Mouse (Mus musculus): ENCODE results near the gene Cisd3.
"Not testable (repeated sequence)": the region's sequence is repeated elsewhere in the genome, so short reads cannot be mapped to it uniquely, and the experiment has no call there.

Cisd3 gene

DNA sequence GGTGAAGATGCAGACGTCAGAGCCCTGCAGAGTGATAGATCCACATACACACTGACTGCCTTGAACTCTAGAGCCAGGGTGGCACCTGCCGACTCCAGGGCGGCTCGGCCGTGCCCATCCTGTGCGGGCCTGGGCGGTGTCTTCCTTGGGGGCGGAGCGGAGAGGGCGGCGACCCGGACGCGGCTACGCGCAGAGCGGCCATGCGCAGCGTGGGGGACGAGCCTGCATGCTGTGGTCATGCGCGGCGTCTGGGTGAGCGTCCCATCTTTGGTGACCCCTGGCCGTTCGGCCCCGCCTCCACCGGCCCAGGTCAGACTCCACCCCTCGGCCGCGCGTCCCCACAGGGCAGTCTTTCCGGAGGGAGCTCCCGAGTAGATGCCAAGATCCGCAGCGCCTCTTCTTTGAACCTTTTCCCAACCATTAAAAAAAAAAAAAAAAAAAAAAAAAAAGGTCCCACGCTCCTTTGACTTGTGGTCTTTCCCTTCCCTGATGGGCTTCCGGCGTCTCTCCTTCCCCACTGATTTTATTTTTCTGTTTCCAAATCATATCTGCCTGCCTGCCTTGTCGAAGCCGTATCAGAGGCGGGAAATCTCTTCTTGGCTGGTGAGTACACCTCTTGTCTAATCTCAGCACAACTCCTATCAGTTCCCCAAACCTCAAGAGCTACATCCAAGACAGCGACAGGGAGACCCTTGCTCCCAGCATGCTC is at the start of gene Cisd3:
TSS of gene Cisd3 (plus strand) at position 214 of the 709 bp plus-strand sequence.
- DNase-seq: peak; percentile 98

DNA sequence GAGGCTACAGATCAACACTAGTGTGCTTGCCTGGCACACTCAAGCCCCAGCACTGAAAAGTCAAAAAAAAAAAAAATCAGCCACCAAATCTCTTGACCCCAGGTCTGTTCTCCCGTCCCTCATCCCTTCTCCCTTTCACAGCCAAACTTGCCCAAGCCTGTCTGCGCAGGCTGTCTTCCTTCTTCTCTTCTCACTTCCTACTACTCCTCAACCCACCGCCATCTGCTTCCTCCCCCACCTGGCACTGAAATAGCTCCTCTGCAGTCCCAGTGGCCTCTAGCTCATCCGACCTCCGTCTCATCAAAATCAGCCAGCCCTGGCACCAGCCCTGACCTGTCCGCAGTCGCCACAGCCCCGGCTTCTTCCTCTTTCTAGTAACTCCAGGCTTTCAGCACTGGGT is 44.0 kb upstream of the Cisd3 start:
- DNase-seq: no peak

DNA sequence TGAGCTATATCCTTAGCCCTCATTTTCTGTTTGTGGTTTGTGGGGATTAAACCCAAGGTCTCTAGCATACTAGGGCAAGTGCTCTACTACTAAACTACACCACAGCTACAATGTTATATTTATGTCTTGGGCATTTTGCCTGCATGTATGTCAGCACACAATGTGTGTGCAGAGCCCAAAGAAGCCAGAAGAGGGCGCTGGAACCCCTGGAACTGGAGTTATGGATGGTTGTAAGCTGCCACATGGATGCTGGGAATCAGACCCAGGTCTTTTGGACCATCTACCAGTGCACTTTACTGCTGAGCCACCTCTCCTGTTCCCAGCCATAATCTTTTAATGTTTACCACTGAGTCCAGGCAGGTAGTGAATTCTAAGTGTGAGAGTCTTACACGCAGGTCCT is 42.9 kb upstream of the Cisd3 start:
- no peak for DNase-seq

DNA sequence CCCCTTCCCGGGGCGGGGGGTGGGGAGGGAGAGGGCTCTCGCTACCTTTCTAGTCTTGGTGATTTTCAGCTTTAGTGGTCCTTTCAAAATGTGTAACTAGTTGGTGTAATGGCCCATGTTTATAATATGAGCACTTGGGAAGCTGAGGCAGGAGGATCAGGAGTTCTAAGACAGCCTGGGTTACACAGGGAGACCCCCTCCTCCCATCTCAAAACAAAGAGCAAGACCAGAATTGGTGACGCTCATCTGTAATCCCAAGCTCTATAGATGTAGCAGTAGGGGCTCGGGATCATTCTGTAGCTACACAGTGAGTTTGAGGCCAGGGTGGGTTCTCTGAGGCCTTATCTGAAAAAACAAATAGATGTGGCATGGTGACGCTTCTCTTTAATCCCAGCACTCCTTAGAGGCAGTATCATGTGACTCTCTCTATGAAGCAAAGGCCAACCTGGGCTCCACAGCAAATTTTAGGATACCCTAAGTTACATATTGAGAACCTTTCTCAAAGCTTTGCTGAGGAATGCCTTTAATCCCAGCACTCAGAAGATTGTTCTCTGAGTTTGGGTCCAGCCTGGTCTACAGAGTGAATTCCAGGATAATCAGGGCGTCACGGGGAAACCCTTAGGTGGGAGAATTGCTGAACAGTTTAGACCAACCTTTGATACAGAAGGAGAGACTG is 42.1 kb upstream of the Cisd3 start:
- DNase-seq: no peak

DNA sequence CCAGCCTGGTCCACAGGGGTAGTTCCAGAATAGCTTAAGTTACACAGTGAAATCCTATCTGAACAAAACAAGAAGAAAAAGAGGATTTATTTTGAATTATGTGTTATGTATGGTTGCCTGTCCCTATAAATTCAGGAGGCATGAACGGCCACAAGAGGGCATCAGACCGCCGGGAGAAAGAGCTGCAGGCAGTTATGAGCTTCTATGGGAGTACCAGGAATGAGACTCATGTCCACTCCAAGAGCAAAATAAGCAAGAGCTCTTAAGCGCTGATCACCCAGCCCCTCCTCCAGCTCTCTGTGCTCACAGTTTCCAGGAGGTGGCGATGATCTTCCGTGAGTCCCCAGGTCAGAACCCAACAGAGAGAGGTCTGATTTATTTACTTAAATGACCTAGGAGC is 40.8 kb upstream of the Cisd3 start:
- DNase-seq: peak; percentile 73

DNA sequence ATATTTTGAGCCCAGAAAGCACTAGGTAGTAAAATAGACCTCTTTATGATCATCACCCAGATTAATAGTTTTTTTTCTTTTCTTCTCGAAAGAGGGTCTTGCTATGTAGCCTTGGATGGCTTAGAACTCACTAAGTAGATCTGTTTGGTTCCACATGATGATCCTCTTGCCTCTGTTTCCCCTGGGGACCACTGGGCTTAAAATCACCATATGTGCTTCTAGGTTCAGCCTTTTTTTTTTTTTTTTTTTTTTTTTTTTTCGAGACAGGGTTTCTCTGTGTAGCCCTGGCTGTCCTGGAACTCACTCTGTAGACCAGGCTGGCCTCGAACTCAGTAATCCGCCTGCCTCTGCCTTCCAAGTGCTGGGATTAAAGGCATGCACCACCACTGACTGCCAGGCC is 37.1 kb upstream of the Cisd3 start:
- not testable (repeated sequence) for DNase-seq

DNA sequence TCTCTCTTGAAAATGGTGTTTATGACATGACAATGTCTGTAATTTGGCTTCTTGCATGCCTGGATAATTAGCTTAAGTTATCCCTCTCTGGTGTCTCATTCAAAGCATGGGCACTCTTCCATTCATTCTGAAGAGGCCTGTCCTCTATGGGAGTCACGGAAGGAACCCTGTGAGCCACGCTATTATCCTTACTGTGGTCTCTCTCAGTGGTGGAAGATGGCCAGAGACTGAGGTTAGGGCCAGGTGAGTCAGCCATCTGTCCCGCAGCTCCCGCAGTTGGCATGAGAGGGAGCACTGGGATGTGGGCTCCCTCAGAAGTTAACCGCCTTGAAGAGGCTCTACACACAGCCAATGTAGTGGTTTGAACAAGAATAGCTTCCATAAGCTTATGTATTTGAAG is 35.3 kb upstream of the Cisd3 start:
- no peak for DNase-seq

DNA sequence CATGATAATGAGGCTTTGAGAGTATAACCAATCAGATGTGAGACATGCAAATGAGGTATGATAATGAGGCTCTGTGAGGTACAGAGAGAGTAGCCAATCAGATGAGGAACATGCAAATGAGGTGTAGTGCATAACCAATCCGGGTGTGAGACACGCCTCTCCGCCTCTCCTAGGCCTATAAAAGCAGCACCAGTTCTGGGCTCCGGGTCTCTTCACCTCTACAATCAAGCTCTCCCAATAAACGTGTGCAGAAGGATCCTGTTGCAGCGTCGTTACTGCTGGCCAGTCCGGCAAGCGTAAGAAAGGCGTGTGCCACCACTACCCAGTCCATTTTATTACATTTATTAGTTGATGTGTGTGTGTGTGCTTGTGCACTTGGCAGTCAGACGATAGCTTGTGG is 32.2 kb upstream of the Cisd3 start:
- not testable (repeated sequence) for DNase-seq

DNA sequence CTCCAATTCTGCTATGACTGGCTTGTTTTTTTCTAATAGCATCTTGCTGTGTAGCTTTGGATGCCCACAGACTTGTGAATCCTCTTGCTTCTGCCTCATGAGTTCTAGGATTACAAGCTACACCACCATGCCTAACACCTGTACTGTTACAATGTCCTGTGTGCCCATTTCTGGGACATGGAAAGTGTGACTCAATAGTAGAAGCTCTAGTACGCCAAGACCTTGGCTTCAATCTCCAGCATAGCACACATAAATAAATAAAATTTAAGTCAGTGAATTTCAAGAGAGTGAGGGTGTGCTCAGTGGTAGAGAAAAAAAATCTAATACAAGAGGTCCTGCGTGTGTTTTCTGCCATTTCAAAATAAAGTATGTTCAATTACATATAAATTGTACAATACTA is 31.4 kb upstream of the Cisd3 start:
- DNase-seq: no peak

DNA sequence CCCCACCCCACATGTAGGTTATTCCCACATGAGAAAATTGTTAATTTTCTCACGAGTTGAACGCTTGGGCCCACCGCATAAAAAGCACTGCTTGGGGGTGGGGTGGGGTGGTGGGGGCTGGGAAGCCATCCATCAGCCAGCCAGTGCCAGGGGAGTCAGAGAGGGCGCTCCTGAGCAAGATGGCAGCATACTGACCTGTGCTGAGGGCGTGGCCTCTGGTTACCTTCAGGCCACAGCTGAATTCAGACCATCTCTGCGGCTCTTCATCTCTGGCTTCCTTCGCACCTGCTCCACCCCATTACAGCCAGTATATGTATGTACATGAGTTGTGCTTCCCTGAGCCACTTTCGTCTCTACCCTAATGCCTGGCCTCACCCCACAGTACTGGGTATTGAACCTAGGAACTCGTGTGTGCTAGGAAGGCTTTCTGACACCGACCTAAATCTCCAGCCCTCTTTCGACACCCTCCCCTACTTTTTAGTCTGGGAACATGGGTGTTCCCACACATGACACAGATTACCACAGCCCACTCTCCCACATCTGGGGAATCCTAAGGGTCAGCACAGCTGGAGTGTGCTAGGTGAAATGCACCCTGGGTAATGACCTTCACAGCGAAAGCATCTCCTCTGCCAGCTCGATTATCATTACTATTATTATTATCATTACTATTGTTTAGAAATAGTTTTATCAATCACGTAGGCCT is 29.2 kb upstream of the Cisd3 start:
- DNase-seq: no peak

DNA sequence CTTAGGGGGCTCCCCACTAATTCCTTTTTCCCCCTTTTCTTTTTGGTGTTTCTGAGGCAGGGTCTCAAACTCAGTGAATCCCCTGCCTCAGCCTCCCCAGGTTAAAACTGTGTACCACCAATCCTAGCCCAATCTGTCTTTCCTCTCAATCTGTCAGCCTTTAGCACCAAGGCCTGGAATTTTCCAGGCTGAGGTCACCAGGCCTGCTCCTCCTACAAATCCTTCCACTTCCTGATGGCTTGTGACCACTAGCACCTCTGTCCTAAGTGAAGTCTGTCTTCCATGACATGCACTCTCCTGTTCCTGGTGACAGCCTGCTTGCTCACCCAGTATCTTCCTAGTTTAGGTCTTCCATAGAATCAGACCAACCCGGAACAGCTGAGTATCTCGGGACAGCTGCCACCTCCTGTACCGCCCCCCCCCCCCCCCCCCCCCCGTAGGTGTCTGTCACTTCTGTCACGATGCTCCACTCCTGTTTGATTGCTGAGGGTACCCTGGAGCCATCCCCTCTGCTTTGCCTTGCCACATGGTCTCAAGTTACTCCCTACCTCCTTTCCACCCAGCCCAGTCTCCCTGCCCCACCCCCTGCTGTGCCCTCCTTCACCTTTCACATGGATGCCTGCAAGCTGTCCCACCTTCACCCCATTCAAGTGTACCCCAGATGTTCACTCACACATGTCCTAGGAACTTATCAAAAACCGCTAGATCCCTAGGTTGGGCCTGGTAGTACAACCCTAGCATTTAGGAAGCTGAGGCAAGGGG is 28.3 kb upstream of the Cisd3 start:
- no peak for DNase-seq

DNA sequence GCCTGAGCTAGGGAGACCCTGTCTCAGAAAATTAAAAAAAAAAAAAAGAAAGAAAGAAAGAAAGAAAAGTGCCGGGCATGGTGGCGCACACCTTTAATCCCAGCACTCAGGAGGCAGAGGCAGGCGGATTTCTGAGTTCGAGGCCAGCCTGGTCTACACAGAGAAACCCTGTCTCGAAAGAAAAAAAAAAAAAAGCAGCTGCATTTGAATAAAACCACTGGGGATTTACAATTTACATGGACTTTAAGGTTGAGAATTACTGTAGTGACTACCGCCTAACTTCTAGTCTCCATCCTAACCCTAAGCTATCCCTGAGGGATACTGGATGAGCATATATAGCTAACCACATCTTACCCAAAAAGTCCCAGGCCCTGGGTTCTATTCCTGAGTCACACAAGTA is 27.7 kb upstream of the Cisd3 start:
- DNase-seq: not testable (repeated sequence)

DNA sequence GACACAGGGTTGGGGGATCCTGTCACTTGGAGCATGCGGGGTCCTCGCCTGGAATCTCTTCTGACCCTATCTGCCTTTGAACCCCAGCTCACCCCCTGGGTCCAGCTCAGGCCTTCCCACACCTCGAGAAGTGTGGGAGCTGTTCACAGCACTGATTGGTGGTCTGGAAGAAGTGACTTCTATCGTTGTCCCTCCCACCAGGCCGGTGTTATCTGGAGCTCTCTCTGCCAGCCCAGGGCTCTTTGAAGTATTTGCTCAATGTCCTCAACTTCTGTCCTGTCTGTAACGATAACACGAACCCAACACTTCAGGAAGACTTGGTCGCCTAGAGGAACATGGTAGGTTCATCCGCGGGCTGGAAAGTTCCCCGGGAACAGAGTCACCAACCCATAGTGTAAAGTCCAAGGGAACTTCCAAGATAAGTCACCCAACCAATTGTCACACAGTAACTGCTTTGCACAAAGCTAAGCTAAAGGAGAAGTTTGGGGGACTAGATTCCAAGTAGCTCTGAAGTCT is 26.8 kb upstream of the Cisd3 start:
- no peak for DNase-seq

DNA sequence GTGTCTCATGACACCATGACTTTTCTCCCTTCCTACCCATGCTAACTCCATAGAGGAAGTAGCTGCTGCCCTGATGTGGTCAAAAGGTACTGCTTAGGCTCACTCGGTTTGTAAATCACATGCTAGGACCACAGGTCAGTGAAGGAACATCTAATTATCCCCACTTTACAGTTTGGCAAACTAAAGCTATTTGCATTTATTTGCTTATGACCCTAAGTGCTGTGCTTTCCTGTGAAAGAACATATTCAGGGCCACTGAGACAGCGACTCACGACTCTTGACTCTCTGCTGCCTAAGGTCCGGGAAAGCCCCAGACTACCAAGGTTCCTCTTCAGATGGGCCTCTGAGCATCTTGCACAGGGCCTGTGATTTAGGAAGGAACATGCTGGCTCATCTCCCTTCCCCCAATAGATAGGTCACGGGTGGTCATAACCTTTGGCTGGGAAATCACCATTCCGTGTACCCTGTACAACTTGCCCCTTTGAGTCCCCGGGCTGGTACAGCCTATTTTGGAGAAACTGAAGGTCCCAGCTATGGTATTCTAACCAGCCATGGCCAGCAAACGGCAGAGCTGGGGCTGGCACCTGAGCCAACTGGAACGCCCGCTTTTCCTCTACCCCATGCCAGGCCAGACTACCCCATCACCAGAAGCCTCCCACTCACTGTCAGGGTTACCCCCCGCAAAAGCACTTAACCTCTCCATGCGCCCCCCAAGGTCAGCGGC is 26.2 kb upstream of the Cisd3 start:
- no peak for DNase-seq

DNA sequence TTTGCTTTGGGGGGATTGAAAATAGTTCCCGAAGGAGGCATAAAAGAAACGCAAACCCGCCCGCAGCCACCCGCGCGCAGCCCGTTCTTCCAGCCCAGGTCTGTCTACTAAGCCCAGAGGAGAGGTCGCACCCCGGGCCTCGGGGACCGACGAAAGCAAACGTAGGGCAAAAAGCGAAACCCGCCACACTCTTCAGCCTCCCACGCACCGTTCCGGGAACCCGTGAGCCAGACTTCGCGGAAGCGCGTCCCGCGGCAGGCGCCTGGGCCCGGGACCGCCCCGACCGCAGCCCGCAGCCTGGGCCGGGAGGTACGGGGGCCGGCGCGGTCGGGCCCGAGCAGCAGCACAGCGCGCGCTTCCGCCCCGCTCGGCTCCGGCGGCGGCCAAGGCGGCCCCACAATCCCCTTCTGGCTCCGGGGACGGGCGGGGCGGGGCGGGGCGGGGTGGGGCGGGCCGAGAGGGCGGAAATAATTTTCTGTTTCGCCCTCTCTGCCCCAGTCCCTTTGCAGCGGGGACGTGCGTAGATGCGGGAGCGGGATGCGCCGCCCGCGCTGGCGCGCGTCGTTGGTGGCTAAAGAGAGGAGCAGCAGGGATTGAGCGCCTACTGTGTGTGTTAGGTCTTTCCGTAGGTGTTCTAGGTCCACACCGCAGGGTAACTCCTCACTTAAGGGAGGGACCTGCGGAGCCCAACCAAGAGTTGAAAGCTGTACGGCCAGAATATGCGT is 25.5 kb upstream of the Cisd3 start:
- peak; percentile 75 for DNase-seq

DNA sequence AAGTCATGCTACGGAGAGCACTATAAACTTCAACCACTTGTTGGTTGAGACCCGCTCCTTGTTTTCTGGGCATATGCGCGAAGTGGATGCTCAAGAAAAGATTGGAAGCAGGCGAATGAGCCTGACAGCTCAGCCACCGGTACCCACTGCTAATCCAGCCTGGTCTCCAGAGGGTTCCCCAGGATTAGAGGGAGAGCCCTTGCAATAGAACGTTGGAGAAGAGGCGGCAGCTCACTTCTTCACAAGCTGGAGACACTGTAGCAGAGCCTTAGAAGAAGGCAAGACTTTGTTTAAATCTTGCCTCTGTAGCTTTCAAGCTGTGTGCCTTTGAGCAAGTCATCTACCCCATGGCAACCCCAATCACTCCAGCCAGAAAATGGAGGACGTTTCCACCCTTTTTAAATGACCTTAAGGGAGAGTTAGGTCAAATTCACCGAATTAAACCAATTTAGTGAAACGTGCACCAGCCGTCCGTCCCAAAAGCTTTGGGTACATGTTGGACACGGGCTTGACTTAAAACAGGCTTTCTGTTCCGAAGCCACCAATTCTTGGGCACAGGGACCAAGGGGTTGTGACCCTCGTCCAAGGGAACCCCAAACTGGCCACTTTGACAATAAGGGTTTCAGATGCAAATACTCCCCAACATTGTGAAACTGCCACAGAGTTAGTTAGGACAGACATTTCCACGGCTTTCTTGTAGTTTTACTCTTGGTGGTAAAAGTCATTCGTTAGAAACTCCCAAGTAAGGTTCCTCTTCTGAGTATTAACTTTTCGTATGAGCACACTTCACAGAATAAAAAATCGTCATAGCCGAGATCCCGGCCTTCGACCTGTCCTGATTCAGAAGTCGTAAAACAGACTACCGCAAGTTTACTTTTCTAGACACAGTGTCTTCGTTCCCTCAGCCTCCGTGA is 24.6 kb upstream of the Cisd3 start:
- no peak for DNase-seq

DNA sequence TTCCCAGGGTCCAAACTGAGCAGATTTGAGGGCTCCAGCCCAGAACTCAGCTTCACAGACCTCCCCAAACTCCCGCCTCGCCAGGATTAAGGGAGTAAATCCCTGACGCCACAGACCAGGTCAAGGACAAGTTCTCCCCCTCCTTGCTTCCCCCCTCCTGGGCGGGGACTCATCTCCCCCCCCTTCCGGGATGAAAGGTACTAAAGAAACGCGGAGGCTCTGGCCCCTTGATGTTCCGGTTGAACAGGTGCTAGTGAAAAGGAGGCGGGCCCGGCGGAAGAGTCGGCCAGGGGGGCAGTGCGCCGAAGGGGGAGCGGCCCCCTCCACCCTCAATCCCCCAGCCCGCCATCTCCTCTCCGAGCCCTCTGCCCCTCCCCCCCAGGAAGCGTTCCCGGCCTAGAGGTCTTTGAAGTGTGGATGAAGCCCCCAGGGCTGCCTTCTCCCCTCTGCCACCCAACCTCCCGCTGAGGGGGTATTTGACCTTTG is 23.9 kb upstream of the Cisd3 start:
- DNase-seq: peak; percentile 92

DNA sequence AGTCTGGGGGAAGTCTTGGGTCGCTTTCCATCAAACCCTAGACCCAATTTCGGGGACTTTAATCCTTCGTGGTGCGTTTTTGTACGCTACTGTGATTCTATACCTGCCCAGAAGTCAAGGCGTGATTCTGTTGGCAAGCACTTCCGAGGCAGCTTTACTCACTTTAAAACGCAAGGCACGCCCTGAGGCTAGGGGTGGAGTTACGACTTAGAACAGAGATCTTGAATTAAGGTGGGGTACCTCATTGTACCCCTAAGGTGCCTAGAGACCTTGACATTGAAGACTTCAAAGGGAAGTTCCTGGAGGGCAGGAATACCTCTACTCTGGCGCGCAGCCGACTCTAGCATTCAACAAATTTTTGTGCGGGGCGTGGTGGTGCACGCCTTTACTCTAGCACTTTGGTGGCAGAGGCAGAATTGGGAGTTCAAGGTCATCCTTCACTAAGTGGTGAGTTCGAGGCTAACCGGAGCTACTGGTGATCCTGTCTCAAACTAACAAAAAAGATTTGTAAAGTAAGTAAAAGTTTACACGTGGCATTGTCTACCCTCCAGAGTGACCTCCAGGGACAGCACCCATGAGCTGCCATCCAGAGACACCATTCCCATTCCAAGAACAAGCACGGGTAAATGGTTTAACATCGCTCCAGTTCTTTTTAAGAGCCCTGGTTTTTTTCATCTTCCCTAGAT is 23.3 kb upstream of the Cisd3 start:
- peak; percentile 77 for DNase-seq

DNA sequence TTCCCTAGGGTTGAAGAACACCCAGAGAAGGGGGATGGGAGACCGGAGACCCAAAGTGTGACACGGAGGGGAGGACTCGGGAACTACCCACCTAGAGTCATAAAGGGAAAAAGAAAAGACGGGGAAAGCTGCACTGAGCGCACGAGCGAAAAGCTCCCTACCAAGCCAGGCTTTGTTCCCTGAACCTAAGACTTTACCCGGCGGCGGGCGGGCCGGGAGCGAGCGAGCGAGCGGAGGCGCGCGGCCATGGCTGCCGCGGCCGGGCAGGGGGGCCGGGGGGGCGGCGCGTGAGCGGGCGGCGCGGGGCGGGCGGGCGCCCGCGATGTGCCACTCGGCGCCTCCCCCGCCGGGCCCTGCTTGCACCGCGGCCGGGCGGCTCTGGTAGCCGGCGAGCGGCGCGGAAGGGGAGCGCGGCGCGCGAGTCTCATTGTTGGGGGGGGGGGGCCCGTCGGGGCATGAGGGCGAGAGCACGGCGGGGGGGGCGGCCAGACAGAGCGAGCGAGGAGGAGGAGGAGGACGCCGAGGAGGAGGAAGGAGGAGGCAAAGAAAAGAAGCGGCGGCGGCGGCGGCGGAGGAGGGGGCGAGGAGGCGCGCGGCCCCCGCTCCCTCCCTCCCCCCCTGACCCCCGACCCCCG is 22.6 kb upstream of the Cisd3 start, which contains the start of gene Mllt6:
TSS of gene Mllt6 (plus strand) at position 522 of the 635 bp plus-strand sequence.
- peak; percentile 76 for DNase-seq
